Mouse (Mus musculus) midbrain, embryonic 12.5 days (tissue): ENCODE results near the gene Tssk4. TPM values are rescaled to one million over a fixed set of nuclear protein-coding genes. Genes with fewer than 3 reads are reported as not detected.
A peak's percentile ranks its signal among the peaks of the same experiment; 100 is the strongest.

Experiments
- ATAC-seq: fragments of 200-750 bp; cut with Nextera tagmentation; 2 replicates; pipeline ENCODE4 v1.8.0; 2017; ENCODE audit warnings: low read depth, moderate TSS enrichment, moderate library complexity; ENCODE audit not compliant: low FRiP score
- H3K27ac ChIP-seq: fragments of 300-500 bp; sonication (generic); replicated peaks from 2 replicates; pipeline ENCODE4 v1.5.1; 2016; ENCODE audit warnings: mild to moderate bottlenecking
- H3K27me3 ChIP-seq: fragments of 300-500 bp; sonication (generic); 2 replicates; pipeline ENCODE4 v1.6.1; 2016; ENCODE audit warnings: mild to moderate bottlenecking
- H3K36me3 ChIP-seq: fragments of 300-500 bp; sonication (generic); 2 replicates; pipeline ENCODE4 v1.6.1; 2016
- H3K4me1 ChIP-seq: fragments of 300-500 bp; sonication (generic); 2 replicates; pipeline ENCODE4 v1.6.1; 2016
- H3K4me2 ChIP-seq: fragments of 300-500 bp; sonication (generic); replicated peaks from 2 replicates; pipeline ENCODE4 v1.6.1; 2016; ENCODE audit warnings: mild to moderate bottlenecking, moderate library complexity
- H3K4me3 ChIP-seq: fragments of 300-500 bp; sonication (generic); 2 replicates; pipeline ENCODE4 v1.5.1; 2016; ENCODE audit warnings: mild to moderate bottlenecking
- H3K9ac ChIP-seq: fragments of 300-500 bp; sonication (generic); replicated peaks from 2 replicates; pipeline ENCODE4 v1.6.1; 2016; ENCODE audit warnings: mild to moderate bottlenecking, moderate library complexity
- H3K9me3 ChIP-seq: fragments of 300-500 bp; sonication (generic); 2 replicates; pipeline ENCODE4 v1.6.1; 2016; ENCODE audit warnings: mild to moderate bottlenecking
- WGBS: fragments of 180-500 bp; shearing (Covaris S2); methylation state at CpG from one replicate; pipeline ENCODE4 v1.1.7; 2016; 5-methylcytosine and 5-hydroxymethylcytosine counted together
- polyA plus RNA-seq: library from polyadenylated mRNA; unstranded; fragments of >200 nt; fragmentation: Nextera tagmentation; extraction: Ambion mirVana; gene quantifications from 2 replicates; pipeline ENCODE4 v1.2.1, GENCODE M21; 2016

Gene Tssk4
- polyA plus RNA-seq, 1 experiment from 2014 or later: 0.63 TPM

GRCm38 (mm10) chr14:55682118-55682493 is 32.1 kb downstream of the Tssk4 start:
- peak; percentile 60; the same call in 1 of the 2 replicates for ATAC-seq
- H3K4me1 ChIP-seq: peaks cover 11% of the 10 kb centered on the region
- H3K4me2 ChIP-seq: peak overlapping the region; percentile 75
- no peaks in the 10 kb centered on the region for H3K27me3 ChIP-seq
- 16% methylated on average over 3 of the region's 3 CpGs for WGBS
- H3K9me3 ChIP-seq: no peaks in the 10 kb centered on the region
- peaks cover 29% of the 10 kb centered on the region for H3K36me3 ChIP-seq
- H3K27ac ChIP-seq: peak overlapping the region; percentile 56; the same call in 1 of the 2 replicates
- H3K4me3 ChIP-seq: peak overlapping the region; percentile 72
- H3K9ac ChIP-seq: peak overlapping the region; percentile 73; the same call in 1 of the 2 replicates

- no peak overlapping the region for H3K27ac ChIP-seq
- no peaks in the 10 kb centered on the region for H3K36me3 ChIP-seq
- WGBS: 80% methylated on average over 10 of the region's 10 CpGs
These were observed 39.4 kb downstream of the Tssk4 start for GRCm38 (mm10) chr14:55689433-55689832.

GRCm38 (mm10) chr14:55697226-55697625 is 47.2 kb downstream of the Tssk4 start:
- H3K27me3 ChIP-seq: 0 out of 2 replicates have a peak, but pooled peaks cover 4% of the 10 kb centered on the region
- H3K27ac ChIP-seq: no peak overlapping the region
- no peaks in the 10 kb centered on the region for H3K36me3 ChIP-seq
- H3K4me3 ChIP-seq: no peak overlapping the region
- WGBS: 83% methylated on average over 4 of the region's 4 CpGs
- H3K4me1 ChIP-seq: no peaks in the 10 kb centered on the region
- no peak overlapping the region for H3K9ac ChIP-seq
- ATAC-seq: no peak
- no peak overlapping the region for H3K4me2 ChIP-seq
- no peaks in the 10 kb centered on the region for H3K9me3 ChIP-seq

More at GRCm38 (mm10) chr14:55689433-55689832, 39.4 kb downstream of the Tssk4 start:
- no peaks in the 10 kb centered on the region for H3K9me3 ChIP-seq
- no peaks in the 10 kb centered on the region for H3K4me1 ChIP-seq
- ATAC-seq: no peak
- no peak overlapping the region for H3K4me2 ChIP-seq
- no peak overlapping the region for H3K9ac ChIP-seq
- 0 out of 2 replicates have a peak, but pooled peaks cover 3% of the 10 kb centered on the region for H3K27me3 ChIP-seq
- H3K4me3 ChIP-seq: no peak overlapping the region

GRCm38 (mm10) chr14:55701131-55701530 is 51.1 kb downstream of the Tssk4 start:
- H3K4me2 ChIP-seq: no peak overlapping the region
- no peak for ATAC-seq
- no peaks in the 10 kb centered on the region for H3K36me3 ChIP-seq
- H3K27ac ChIP-seq: no peak overlapping the region
- H3K4me1 ChIP-seq: no peaks in the 10 kb centered on the region
- no peaks in the 10 kb centered on the region for H3K9me3 ChIP-seq
- H3K27me3 ChIP-seq: peaks cover 4% of the 10 kb centered on the region; the same call in 1 of the 2 replicates
- no peak overlapping the region for H3K9ac ChIP-seq
- WGBS: 56% methylated on average over 9 of the region's 9 CpGs
- no peak overlapping the region for H3K4me3 ChIP-seq

Other genes with a start within 250 kb of the Tssk4 start
- 38.2 and 39.6 TPM in 2 replicates for gene Dhrs4, start 171.4 kb upstream of the Tssk4 start, polyA plus RNA-seq
- 13.8 and 14.8 TPM in 2 replicates for gene Carmil3, start 159.5 kb upstream of the Tssk4 start, polyA plus RNA-seq
- gene Cpne6, start 139.7 kb upstream of the Tssk4 start, polyA plus RNA-seq: 0.42 and 0.79 TPM in 2 replicates
- not detected in 2 replicates for gene Nrl, start 125.2 kb upstream of the Tssk4 start, polyA plus RNA-seq
- gene Pck2, start 109.9 kb upstream of the Tssk4 start, polyA plus RNA-seq: 16.8 and 22.0 TPM in 2 replicates
- 113 and 117 TPM in 2 replicates for gene Dcaf11, start 90.2 kb upstream of the Tssk4 start, polyA plus RNA-seq
- gene A730061H03Rik, start 89.8 kb upstream of the Tssk4 start, polyA plus RNA-seq: not detected in 2 replicates
- 0.24 TPM in 1 of 2 replicates, not detected in the other for gene Fitm1, start 74.6 kb upstream of the Tssk4 start, polyA plus RNA-seq
- gene Psme1, start 72.1 kb upstream of the Tssk4 start, polyA plus RNA-seq: 122 and 127 TPM in 2 replicates
- gene Emc9, start 64.9 kb upstream of the Tssk4 start, polyA plus RNA-seq: 6.4 and 6.7 TPM in 2 replicates
- 192 and 215 TPM in 2 replicates for gene Psme2, start 59.1 kb upstream of the Tssk4 start, polyA plus RNA-seq
- 20.0 and 20.5 TPM in 2 replicates for gene Rnf31, start 58.5 kb upstream of the Tssk4 start, polyA plus RNA-seq
- gene Irf9, start 46.6 kb upstream of the Tssk4 start, polyA plus RNA-seq: 9.4 and 11.5 TPM in 2 replicates
- 6.6 and 7.3 TPM in 2 replicates for gene Rec8, start 32.1 kb upstream of the Tssk4 start, polyA plus RNA-seq
- 78.5 and 85.4 TPM in 2 replicates for gene Ipo4, start 14.2 kb upstream of the Tssk4 start, polyA plus RNA-seq
- gene Gm49378, start 12.3 kb upstream of the Tssk4 start, polyA plus RNA-seq: 3.5 and 4.9 TPM in 2 replicates
- gene Tm9sf1, start 6.4 kb upstream of the Tssk4 start, polyA plus RNA-seq: 64.0 and 66.1 TPM in 2 replicates
- gene Mdp1, start 10.3 kb downstream of the Tssk4 start, polyA plus RNA-seq: 63.8 and 67.2 TPM in 2 replicates
- gene Gmpr2, start 21.8 kb downstream of the Tssk4 start, polyA plus RNA-seq: 56.4 and 64.8 TPM in 2 replicates
- 515 and 554 TPM in 2 replicates for gene Nedd8, start 21.9 kb downstream of the Tssk4 start, polyA plus RNA-seq
- gene Tinf2, start 31.6 kb downstream of the Tssk4 start, polyA plus RNA-seq: 53.5 and 55.4 TPM in 2 replicates
- 0.56 and 0.59 TPM in 2 replicates for gene Tgm1, start 63.7 kb downstream of the Tssk4 start, polyA plus RNA-seq
- gene Rabggta, start 72.1 kb downstream of the Tssk4 start, polyA plus RNA-seq: 34.7 and 35.3 TPM in 2 replicates
- gene Dhrs1, start 95.5 kb downstream of the Tssk4 start, polyA plus RNA-seq: 64.8 and 65.9 TPM in 2 replicates
- 44.1 and 45.9 TPM in 2 replicates for gene Nop9, start 95.5 kb downstream of the Tssk4 start, polyA plus RNA-seq
- not detected in 2 replicates for gene Cideb, start 108.3 kb downstream of the Tssk4 start, polyA plus RNA-seq
- gene Ltb4r2, start 111.2 kb downstream of the Tssk4 start, polyA plus RNA-seq: 0.24 and 0.41 TPM in 2 replicates
- gene Ltb4r1, start 115.8 kb downstream of the Tssk4 start, polyA plus RNA-seq: 0.13 TPM in 1 of 2 replicates, not detected in the other
- 6.6 and 7.9 TPM in 2 replicates for gene Adcy4, start 133.9 kb downstream of the Tssk4 start, polyA plus RNA-seq
- 5.3 and 8.3 TPM in 2 replicates for gene Ripk3, start 138.7 kb downstream of the Tssk4 start, polyA plus RNA-seq
- 20.2 and 24.0 TPM in 2 replicates for gene Nfatc4, start 173.0 kb downstream of the Tssk4 start, polyA plus RNA-seq
- gene Nynrin, start 203.8 kb downstream of the Tssk4 start, polyA plus RNA-seq: 27.6 and 28.0 TPM in 2 replicates
- gene Cbln3, start 234.2 kb downstream of the Tssk4 start, polyA plus RNA-seq: 0.12 and 0.15 TPM in 2 replicates
- 21.5 and 22.4 TPM in 2 replicates for gene Khnyn, start 234.8 kb downstream of the Tssk4 start, polyA plus RNA-seq